Mouse (Mus musculus) T-helper 17 cell (primary cell): ENCODE results near the gene Dnajc5g.

Source experiments
- in situ Hi-C, 2 experiments: fragments of 300-600 bp; cut with MboI, MseI; formaldehyde crosslinking; loops; 1 replicate in 1 of 2; 2 replicates in 1 of 2; pipeline ENCODE4 v1.15.1; 2025; ENCODE audit warnings: high pct_unique_total_duplicates in 2 of 2

The Dnajc5g gene

GRCm38 (mm10) chr5:31105814-31106335 is at the start of gene Dnajc5g:
Dnajc5g (plus strand) TSS chr5:31106285.
- in situ Hi-C loops = no loop called here

GRCm38 (mm10) chr5:31069810-31070209 is 36.3 kb upstream of the Dnajc5g start:
- in situ Hi-C loops = loop anchor here in 1 of 2 experiments (10.0 kb wide), 1 partner anchor 1615 kb away; no protein-coding TSS in a partner anchor

GRCm38 (mm10) chr5:31071059-31071458 is 35.0 kb upstream of the Dnajc5g start:
- in situ Hi-C loops = loop anchor here in 1 of 2 experiments (10.0 kb wide), 1 partner anchor 1616 kb away; no protein-coding TSS in a partner anchor

- in situ Hi-C loops = loop anchor here in 1 of 2 experiments (10.0 kb wide), 1 partner anchor 1617 kb away; no protein-coding TSS in a partner anchor
These were observed 34.3 kb upstream of the Dnajc5g start for GRCm38 (mm10) chr5:31071821-31072220.

GRCm38 (mm10) chr5:31073176-31073575 is 32.9 kb upstream of the Dnajc5g start:
- in situ Hi-C loops = loop anchor here in 1 of 2 experiments (10.0 kb wide), 1 partner anchor 1618 kb away; no protein-coding TSS in a partner anchor

GRCm38 (mm10) chr5:31076346-31076745 is 29.7 kb upstream of the Dnajc5g start:
- in situ Hi-C loops = loop anchor here in 1 of 2 experiments (10.0 kb wide), 1 partner anchor 1622 kb away; no protein-coding TSS in a partner anchor

GRCm38 (mm10) chr5:31080059-31080794 is 25.9 kb upstream of the Dnajc5g start:
- in situ Hi-C loops = no loop called here

- in situ Hi-C loops = no loop called here
These were observed 25.3 kb upstream of the Dnajc5g start for GRCm38 (mm10) chr5:31080795-31081164.

- in situ Hi-C loops = no loop called here
These were observed 24.7 kb upstream of the Dnajc5g start for GRCm38 (mm10) chr5:31081386-31081785.

GRCm38 (mm10) chr5:31082355-31082754 is 23.7 kb upstream of the Dnajc5g start:
- in situ Hi-C loops = no loop called here

GRCm38 (mm10) chr5:31082935-31083625 is 23.0 kb upstream of the Dnajc5g start:
- in situ Hi-C loops = no loop called here

- in situ Hi-C loops = no loop called here
These were observed 22.1 kb upstream of the Dnajc5g start for GRCm38 (mm10) chr5:31083949-31084348.

GRCm38 (mm10) chr5:31086606-31087005 is 19.5 kb upstream of the Dnajc5g start:
- in situ Hi-C loops = loop anchor here in 1 of 2 experiments (5.0 kb wide), 1 partner anchor 1646 kb away; no protein-coding TSS in a partner anchor

- in situ Hi-C loops = loop anchor here in 1 of 2 experiments (5.0 kb wide), 1 partner anchor 1645 kb away; no protein-coding TSS in a partner anchor
These were observed 19.0 kb upstream of the Dnajc5g start for GRCm38 (mm10) chr5:31087131-31087530.

GRCm38 (mm10) chr5:31092231-31092975 is 13.7 kb upstream of the Dnajc5g start:
- in situ Hi-C loops = no loop called here

GRCm38 (mm10) chr5:31093151-31094041 is 12.7 kb upstream of the Dnajc5g start:
- in situ Hi-C loops = no loop called here

GRCm38 (mm10) chr5:31094100-31094798 is 11.8 kb upstream of the Dnajc5g start:
- in situ Hi-C loops = no loop called here

GRCm38 (mm10) chr5:31094799-31095691 is 11.0 kb upstream of the Dnajc5g start:
- in situ Hi-C loops = no loop called here
